Mouse (Mus musculus) megakaryocyte, embryonic 14.5 days (primary cell): ENCODE measurements around the gene Nrn1. TPM values are rescaled to one million over a fixed set of nuclear protein-coding genes. Genes with fewer than 3 reads are reported as not detected.

Experiments used
- H3K27me3 ChIP-seq: replicated peaks from 2 replicates; pipeline ENCODE3; 2012; ENCODE audit warnings: inconsistent platforms
- H3K36me3 ChIP-seq: replicated peaks from 2 replicates; pipeline ENCODE3; 2012; ENCODE audit warnings: low read length, inconsistent platforms, mixed read lengths
- H3K4me1 ChIP-seq: 2 replicates; pipeline ENCODE4 v1.6.1; 2012; ENCODE audit warnings: inconsistent platforms
- H3K4me3 ChIP-seq: replicated peaks from 2 replicates; pipeline ENCODE3; 2012; ENCODE audit warnings: moderate library complexity, mild to moderate bottlenecking, inconsistent platforms
- H3K9me3 ChIP-seq: 2 replicates; pipeline ENCODE4 v1.6.1; 2012; ENCODE audit warnings: inconsistent platforms
- FLI1 ChIP-seq: IDR thresholded peaks from 2 replicates; pipeline ENCODE4 v1.6.1; 2012; ENCODE audit warnings: low read length, inconsistent platforms, mixed read lengths
- GATA1 ChIP-seq: IDR thresholded peaks from 3 replicates; pipeline ENCODE4 v1.6.1; 2012; ENCODE audit warnings: mixed read lengths, low read length, inconsistent platforms, borderline replicate concordance
- polyA plus RNA-seq: library from polyadenylated mRNA; stranded (reverse); fragments of >175 nt; gene quantifications from 2 replicates; pipeline ENCODE4 v1.2.3, GENCODE M21; 2012; ENCODE audit warnings: low replicate concordance; ENCODE audit not compliant: insufficient read depth

Nrn1 gene
- polyA plus RNA-seq, 1 experiment = 0.57 TPM

GRCm38 (mm10) chr13:36732891-36733490, 1.9 kb downstream of the Nrn1 start:
- no peaks in the 10 kb centered on the region for H3K36me3 ChIP-seq
- H3K4me1 ChIP-seq = peaks cover 49% of the 10 kb centered on the region
- peaks cover 8% of the 10 kb centered on the region; the same call in 1 of the 2 replicates for H3K9me3 ChIP-seq
- H3K4me3 ChIP-seq = no peak overlapping the region
- H3K27me3 ChIP-seq = peaks cover 99% of the 10 kb centered on the region
- TF ChIP-seq FLI1 (no peak), GATA1 (no peak)

GRCm38 (mm10) chr13:36731931-36732461, 2.9 kb downstream of the Nrn1 start:
- H3K36me3 ChIP-seq = no peaks in the 10 kb centered on the region
- TF ChIP-seq GATA1 = no peak
- no peak for TF ChIP-seq FLI1
- peak overlapping the region; percentile 89 for H3K4me3 ChIP-seq
- H3K27me3 ChIP-seq = peaks cover 98% of the 10 kb centered on the region
- peaks cover 57% of the 10 kb centered on the region for H3K4me1 ChIP-seq
- H3K9me3 ChIP-seq = peaks cover 8% of the 10 kb centered on the region; the same call in 1 of the 2 replicates

- H3K4me3 ChIP-seq = peak overlapping the region; percentile 89
- TF ChIP-seq GATA1 (no peak), FLI1 (no peak)
Measured at GRCm38 (mm10) chr13:36731016-36731930, 3.7 kb downstream of the Nrn1 start.

DNA sequence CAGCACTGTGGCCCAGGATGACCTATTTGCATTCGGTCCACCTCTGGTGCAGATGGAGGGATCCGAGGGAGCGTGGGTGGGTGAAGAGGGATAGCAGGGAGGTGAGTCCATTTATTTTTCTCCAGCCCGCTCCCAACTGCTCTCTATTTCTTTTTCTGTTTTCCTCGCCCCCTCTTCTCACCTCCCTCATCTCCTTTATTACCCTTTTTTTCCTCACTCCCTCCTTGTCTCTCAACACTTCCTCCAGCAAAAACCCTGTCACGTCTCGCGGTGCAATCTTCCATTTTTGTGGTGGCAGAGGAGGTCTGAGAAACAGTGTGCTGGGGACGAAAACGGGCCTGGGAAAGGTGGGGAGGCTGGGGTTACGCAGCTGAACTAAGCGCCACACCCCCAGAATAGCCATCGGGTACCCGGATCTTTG, 4.6 kb downstream of the Nrn1 start:
- Histone ChIP-seq H3K36me3 (no peaks in the 10 kb centered on the region), H3K9me3 (peaks cover 4% of the 10 kb centered on the region; the same call in 1 of the 2 replicates), H3K4me3 (no peak overlapping the region), H3K27me3 (peaks cover 97% of the 10 kb centered on the region), H3K4me1 (peaks cover 52% of the 10 kb centered on the region)
- TF ChIP-seq GATA1 (no peak), FLI1 (no peak)

More at GRCm38 (mm10) chr13:36731016-36731930, 3.7 kb downstream of the Nrn1 start:
- H3K4me1 ChIP-seq = peaks cover 60% of the 10 kb centered on the region
- peaks cover 98% of the 10 kb centered on the region for H3K27me3 ChIP-seq
- no peaks in the 10 kb centered on the region for H3K36me3 ChIP-seq
- peaks cover 4% of the 10 kb centered on the region; the same call in 1 of the 2 replicates for H3K9me3 ChIP-seq

DNA sequence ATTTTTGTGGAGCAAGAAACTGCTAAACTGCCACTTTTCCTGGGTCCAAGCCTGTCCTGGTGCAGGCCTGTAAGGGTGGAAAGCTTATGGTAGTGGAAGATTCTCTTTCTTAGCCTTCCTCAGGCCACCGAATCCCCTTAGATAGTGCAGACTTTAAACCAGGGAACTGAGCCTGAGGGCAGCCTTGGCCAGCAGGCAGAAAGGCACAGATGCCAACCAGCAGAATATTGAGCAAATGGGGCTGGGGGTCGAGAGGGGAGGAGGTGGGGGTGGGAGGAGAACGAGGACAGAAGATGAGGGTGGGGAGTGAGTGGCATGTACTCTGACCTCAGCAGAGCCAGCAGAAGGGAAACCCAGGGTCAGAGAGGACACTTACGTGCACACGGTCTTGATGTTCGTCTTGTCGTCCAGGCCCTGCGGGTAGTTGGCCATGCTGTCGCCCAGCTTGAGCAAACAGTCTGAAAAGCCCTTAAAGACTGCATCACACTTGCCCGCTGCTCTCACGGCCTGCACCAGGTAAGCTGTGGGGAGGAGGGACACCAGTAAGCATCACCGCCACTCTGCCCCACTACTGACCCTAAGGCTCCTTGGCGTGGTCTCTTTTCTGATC, 5.1 kb downstream of the Nrn1 start:
- no peak for TF ChIP-seq GATA1
- no peak for TF ChIP-seq FLI1
- H3K4me3 ChIP-seq = no peak overlapping the region
- H3K27me3 ChIP-seq = peaks cover 97% of the 10 kb centered on the region

DNA sequence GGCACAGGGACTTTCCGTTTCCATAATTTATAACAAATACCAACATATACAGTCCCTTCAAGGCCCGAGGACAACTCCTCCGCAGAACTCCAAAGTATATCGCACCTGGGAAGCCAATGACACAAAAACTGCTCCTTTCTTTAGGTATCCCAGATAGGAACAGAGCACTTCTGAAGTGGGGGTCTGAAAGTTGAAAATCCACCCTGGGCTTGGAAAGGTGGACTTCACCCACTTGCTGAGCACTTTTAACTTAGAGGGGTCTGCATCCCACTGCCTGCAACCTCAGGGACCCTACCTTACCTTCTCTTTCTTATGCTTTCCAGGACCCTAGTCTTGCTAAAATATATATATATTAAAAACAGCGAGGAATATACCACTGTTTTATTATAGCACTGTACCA, 6.4 kb downstream of the Nrn1 start:
- TF ChIP-seq FLI1 (no peak), GATA1 (no peak)
- Histone ChIP-seq H3K9me3 (peaks cover 7% of the 10 kb centered on the region; the same call in 1 of the 2 replicates), H3K4me3 (no peak overlapping the region), H3K4me1 (peaks cover 50% of the 10 kb centered on the region), H3K36me3 (no peaks in the 10 kb centered on the region), H3K27me3 (peaks cover 97% of the 10 kb centered on the region)

More for the DNA sequence above, 5.1 kb downstream of the Nrn1 start:
- peaks cover 52% of the 10 kb centered on the region for H3K4me1 ChIP-seq
- no peaks in the 10 kb centered on the region for H3K36me3 ChIP-seq
- peaks cover 7% of the 10 kb centered on the region; the same call in 1 of the 2 replicates for H3K9me3 ChIP-seq

- H3K27me3 ChIP-seq = peaks cover 97% of the 10 kb centered on the region
- H3K36me3 ChIP-seq = no peaks in the 10 kb centered on the region
- peaks cover 50% of the 10 kb centered on the region for H3K4me1 ChIP-seq
- peaks cover 7% of the 10 kb centered on the region; the same call in 1 of the 2 replicates for H3K9me3 ChIP-seq
- TF ChIP-seq FLI1 = no peak
- TF ChIP-seq GATA1 = no peak
- H3K4me3 ChIP-seq = peak overlapping the region; percentile 88
Measured at GRCm38 (mm10) chr13:36727779-36728470, 7.0 kb downstream of the Nrn1 start.

DNA sequence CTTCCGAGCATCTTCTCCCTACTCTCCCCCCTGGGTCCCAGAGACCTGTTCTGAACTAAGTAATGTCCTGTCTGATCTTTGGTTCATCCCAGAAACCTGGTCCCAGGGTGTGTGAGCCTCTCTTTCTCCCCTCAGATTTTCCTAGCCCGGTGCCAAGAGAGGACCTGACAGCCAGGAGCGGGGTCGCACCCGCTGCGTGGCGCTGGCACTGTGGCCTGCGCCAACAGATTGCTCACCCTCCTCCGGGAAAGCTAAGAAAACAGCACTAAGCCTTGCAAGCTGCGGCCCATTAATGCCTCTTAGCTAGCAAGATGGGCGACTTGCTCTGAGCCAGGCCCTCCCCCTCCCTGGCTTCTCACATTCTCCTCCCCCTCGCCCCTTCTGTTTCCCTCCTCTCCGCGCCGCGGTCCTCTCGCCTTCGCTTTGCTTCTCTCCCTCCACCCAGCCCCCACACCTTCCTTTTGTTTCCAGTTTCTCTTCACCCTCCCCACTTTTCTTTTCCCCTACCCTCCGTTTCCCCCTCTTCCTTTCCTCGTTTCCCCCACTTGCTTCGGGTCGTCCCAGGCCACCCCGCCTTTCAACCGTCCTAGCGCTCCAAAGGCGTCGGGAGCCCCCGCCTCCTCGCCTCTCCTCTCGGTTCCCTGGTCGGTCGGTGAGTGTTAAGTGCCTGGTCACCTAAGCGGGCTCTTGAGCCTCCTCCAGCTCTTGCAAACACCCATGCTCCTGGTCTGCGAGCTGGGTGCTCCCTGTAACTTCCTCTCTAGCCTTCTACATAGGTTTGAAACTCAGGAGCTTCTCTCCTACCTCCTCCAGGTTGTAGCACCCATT, 7.8 kb downstream of the Nrn1 start:
- Histone ChIP-seq H3K27me3 (peaks cover 97% of the 10 kb centered on the region), H3K4me3 (peak overlapping the region; percentile 88), H3K36me3 (no peaks in the 10 kb centered on the region)

More for the DNA sequence above, 7.8 kb downstream of the Nrn1 start:
- TF ChIP-seq GATA1 (no peak), FLI1 (no peak)
- H3K4me1 ChIP-seq = peaks cover 47% of the 10 kb centered on the region
- peaks cover 7% of the 10 kb centered on the region; the same call in 1 of the 2 replicates for H3K9me3 ChIP-seq
